Mouse (Mus musculus) midbrain, postnatal 0 days (tissue): ENCODE data around the gene Fbp1. TPM values are rescaled to one million over a fixed set of nuclear protein-coding genes. Genes with fewer than 3 reads are reported as not detected.
A peak's percentile ranks its signal among the peaks of the same experiment; 100 is the strongest.
"Not testable (repeated sequence)": the region's sequence is repeated elsewhere in the genome, so short reads cannot be mapped to it uniquely, and the experiment has no call there.

ENCODE experiments used
- ATAC-seq: fragments of 200-750 bp; cut with Nextera tagmentation; 2 replicates; pipeline ENCODE4 v1.8.0; 2017; ENCODE audit warnings: moderate number of reproducible peaks, mild to moderate bottlenecking, moderate TSS enrichment, moderate library complexity; ENCODE audit not compliant: low FRiP score
- DNase-seq: peaks from one replicate; pipeline ENCODE4 v3.0.0-alpha.2; 2015; ENCODE audit warnings: low spot score
- H3K27ac ChIP-seq: fragments of 300-500 bp; sonication (generic); 2 replicates; pipeline ENCODE4 v1.5.1; 2014; ENCODE audit warnings: low read depth, mild to moderate bottlenecking, low read length, mixed read lengths
- H3K27me3 ChIP-seq: fragments of 300-500 bp; sonication (generic); 2 replicates; pipeline ENCODE4 v1.6.1; 2014; ENCODE audit warnings: low read length, control low read depth, mixed read lengths; ENCODE audit not compliant: insufficient read depth
- H3K36me3 ChIP-seq: fragments of 300-500 bp; sonication (generic); 2 replicates; pipeline ENCODE4 v1.6.1; 2014; ENCODE audit warnings: low read length, control low read depth, mixed read lengths; ENCODE audit not compliant: insufficient read depth
- H3K4me1 ChIP-seq: fragments of 300-500 bp; sonication (generic); 2 replicates; pipeline ENCODE4 v1.6.1; 2014; ENCODE audit warnings: mild to moderate bottlenecking, control low read depth, antibody characterized with exemption, low read length, mixed read lengths; ENCODE audit not compliant: insufficient read depth
- H3K4me2 ChIP-seq: fragments of 300-500 bp; sonication (generic); 2 replicates; pipeline ENCODE4 v1.6.1; 2014; ENCODE audit warnings: low read depth, mild to moderate bottlenecking, low read length, mixed read lengths; ENCODE audit not compliant: poor library complexity, severe bottlenecking
- H3K4me3 ChIP-seq: fragments of 300-500 bp; sonication (generic); 2 replicates; pipeline ENCODE4 v1.5.1; 2014; ENCODE audit warnings: low read depth, mild to moderate bottlenecking, low read length, moderate library complexity
- H3K9ac ChIP-seq: fragments of 300-500 bp; sonication (generic); replicated peaks from 2 replicates; pipeline ENCODE4 v1.6.1; 2014; ENCODE audit warnings: mild to moderate bottlenecking, low read length, moderate library complexity, mixed read lengths; ENCODE audit not compliant: poor library complexity, severe bottlenecking
- H3K9me3 ChIP-seq: fragments of 300-500 bp; sonication (generic); 2 replicates; pipeline ENCODE4 v1.6.1; 2016; ENCODE audit warnings: low read length, control low read depth
- CTCF ChIP-seq: IDR thresholded peaks from 2 replicates; pipeline ENCODE4 v1.5.1; 2016; ENCODE audit warnings: antibody characterized with exemption, mild to moderate bottlenecking
- WGBS: fragments of 180-500 bp; shearing (Covaris S2); extraction: QIAGEN DNeasy Blood & Tissue Kit; methylation state at CpG from one replicate; pipeline ENCODE4 v1.1.7; 2014; 5-methylcytosine and 5-hydroxymethylcytosine counted together
- polyA plus RNA-seq: library from polyadenylated mRNA; unstranded; fragments of >200 nt; fragmentation: Nextera tagmentation; extraction: Ambion mirVana; gene quantifications from 2 replicates; pipeline ENCODE4 v1.2.1, GENCODE M21; 2015
- total RNA-seq: library from RNA; depleted of rRNA; stranded (reverse); fragments of >200 nt; gene quantifications from 2 replicates; pipeline ENCODE4 v1.2.3, GENCODE M21; 2014; rRNA removed

The Fbp1 gene
- total RNA-seq (not detected in 2 replicates), polyA plus RNA-seq (0.27 and 0.44 TPM in 2 replicates)

DNA sequence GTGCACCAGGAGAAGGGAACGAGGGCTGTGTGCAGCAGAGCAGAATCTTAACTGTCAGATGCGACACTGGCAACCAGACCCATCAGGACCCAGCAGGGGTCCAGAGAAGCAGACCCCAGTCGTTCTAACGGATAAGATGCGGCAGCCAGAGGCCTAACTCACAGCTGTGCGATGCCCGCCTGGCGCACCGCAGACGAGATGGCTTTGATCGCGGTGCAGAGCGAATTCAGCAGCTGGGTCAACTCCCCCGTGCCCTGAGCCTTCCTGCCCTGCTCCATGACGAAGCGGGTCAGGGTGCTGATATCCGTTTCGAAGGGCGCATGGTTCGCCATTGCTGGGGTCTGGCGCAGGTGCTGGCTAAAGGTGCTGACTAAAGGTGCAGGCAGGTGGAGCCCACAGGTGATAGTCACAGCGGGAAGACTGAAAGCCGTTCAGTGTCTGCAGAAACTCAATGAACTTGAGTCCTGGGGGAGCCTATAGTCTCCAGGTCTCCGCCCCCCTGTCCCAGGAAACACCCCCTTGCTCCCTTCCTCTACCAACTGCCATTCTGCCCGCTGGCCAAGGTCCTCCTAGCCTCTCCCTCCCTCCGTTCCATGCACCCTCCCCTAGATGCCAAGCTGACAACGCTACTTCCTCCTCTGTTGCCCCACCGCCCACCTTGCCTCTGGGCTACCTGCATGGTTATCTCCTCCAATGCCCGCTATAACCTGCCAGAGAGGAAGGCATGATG, at the start of gene Fbp1:
Fbp1 (minus strand) TSS at position 571 of the 730 bp plus-strand sequence.
- no peaks in the 10 kb centered on the region for H3K4me1 ChIP-seq
- DNase-seq = peak; percentile 14
- peak within 1 kb of the TSS; percentile 37 for H3K4me3 ChIP-seq
- H3K9me3 ChIP-seq = no peaks in the 10 kb centered on the region
- no peak within 1 kb of the TSS for H3K27ac ChIP-seq
- peak within 1 kb of the TSS; percentile 62 for H3K4me2 ChIP-seq
- H3K9ac ChIP-seq = peak within 1 kb of the TSS; percentile 59
- TF ChIP-seq CTCF = no peak
- H3K36me3 ChIP-seq = no peaks in the 10 kb centered on the region
- peaks cover 11% of the 10 kb centered on the region for H3K27me3 ChIP-seq
- WGBS = 4% methylated on average over 29 of the region's 29 CpGs
- peak; percentile 59 for ATAC-seq

DNA sequence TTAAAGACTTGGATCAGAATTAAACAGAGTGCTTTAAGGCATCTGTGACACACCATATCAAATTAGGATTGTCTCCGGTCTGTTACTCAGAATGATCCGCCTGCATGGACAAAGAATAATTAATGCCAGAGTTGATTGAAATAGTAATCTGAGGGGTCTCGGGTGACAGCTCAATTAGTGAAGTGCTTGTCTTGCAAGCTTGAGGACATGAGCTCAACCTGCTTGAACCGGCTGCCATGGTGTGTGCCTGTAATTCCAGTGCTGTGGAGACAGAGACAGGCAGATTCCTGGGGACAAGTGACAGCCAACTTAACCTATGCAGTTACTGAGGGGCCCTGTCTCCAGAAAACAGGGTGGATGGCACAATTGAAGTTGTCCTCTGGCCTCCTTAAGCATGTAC, 44.4 kb upstream of the Fbp1 start:
- Histone ChIP-seq H3K27me3 (no peaks in the 10 kb centered on the region), H3K4me1 (no peaks in the 10 kb centered on the region), H3K9ac (no peak overlapping the region), H3K27ac (no peak overlapping the region), H3K9me3 (no peaks in the 10 kb centered on the region), H3K4me2 (no peak overlapping the region), H3K36me3 (no peaks in the 10 kb centered on the region), H3K4me3 (no peak overlapping the region)
- no peak for TF ChIP-seq CTCF
- ATAC-seq = no peak
- DNase-seq = no peak
- WGBS = 38% methylated on average over 4 of the region's 4 CpGs

DNA sequence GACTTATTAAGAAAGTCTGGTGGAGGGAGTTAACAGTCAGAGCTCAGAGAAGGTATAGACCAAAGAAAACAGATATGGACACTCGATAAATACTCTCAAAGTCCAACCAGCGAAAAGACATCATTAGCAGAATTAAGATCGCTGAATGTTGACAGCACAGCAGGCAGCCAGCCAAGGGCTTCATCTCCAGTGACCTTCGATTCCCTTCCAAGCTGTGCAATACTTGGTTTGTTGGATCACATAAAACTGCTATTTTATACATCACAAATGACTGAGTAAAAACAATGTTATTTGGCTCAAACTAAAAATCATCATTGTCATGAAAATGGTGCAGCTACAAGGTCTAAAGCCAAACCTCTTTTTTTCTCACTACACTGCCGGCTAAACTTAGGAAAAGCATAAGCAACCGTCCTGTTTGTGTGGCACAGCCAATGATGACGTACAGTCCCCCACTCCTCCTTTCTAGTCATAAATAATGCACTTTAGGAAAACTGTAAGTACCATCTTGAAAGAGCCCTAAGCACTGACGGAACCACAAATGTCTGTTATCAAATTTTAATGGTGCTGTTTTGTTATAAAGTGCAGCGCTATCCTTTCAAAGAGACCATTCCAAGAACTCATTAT, 41.8 kb upstream of the Fbp1 start:
- no peak overlapping the region for H3K9ac ChIP-seq
- no peaks in the 10 kb centered on the region for H3K27me3 ChIP-seq
- DNase-seq = peak; percentile 56
- H3K4me1 ChIP-seq = no peaks in the 10 kb centered on the region
- no peak for ATAC-seq
- no peak overlapping the region for H3K4me3 ChIP-seq
- no peak for TF ChIP-seq CTCF
- H3K36me3 ChIP-seq = no peaks in the 10 kb centered on the region
- H3K9me3 ChIP-seq = no peaks in the 10 kb centered on the region
- H3K4me2 ChIP-seq = no peak overlapping the region
- H3K27ac ChIP-seq = no peak overlapping the region
- 71% methylated on average over 9 of the region's 9 CpGs for WGBS

DNA sequence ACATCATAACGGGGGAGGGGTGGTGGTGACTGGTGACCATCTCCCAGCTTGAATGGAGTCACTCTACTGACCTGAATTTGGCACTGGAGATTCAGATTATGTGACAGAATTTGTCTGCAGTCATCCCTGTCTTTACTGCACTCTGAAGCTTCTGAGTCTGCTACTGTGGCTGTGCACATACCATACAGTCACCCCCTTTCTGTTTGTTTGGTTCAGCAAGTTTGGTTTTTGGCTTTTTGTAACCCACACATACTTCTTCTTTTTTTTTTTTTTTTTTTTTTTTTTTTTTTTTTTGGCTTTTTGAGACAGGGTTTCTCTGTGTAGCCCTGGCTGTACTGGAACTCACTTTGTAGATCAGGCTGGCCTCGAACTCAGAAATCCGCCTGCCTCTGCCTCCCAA, 41.1 kb upstream of the Fbp1 start:
- 91% methylated on average over 3 of the region's 3 CpGs for WGBS
- not testable (repeated sequence) for H3K36me3 ChIP-seq, H3K9ac ChIP-seq, H3K27ac ChIP-seq, H3K4me3 ChIP-seq, ATAC-seq, H3K27me3 ChIP-seq, DNase-seq, H3K9me3 ChIP-seq, H3K4me1 ChIP-seq, H3K4me2 ChIP-seq

DNA sequence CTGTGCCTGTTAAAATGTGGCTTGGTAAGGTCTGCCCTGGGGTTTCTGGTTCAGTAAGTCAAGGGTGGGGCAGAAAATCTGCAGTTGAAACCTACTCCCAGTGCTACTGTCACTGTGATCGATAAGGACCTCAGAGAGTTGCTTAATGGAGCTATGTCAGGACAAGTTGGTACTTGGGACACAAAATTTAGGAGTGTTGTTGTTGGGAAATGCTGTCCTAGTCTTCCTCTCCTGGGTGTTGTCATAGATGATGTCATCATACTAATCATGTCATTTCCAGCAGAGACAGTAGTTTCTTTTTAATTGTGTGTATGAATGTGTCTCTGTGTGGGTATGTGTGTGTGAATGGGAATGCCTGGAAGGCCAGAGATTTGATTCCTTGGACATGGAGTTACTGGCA, 39.4 kb upstream of the Fbp1 start:
- ATAC-seq = no peak
- Histone ChIP-seq H3K27me3 (no peaks in the 10 kb centered on the region), H3K27ac (no peak overlapping the region), H3K4me3 (no peak overlapping the region), H3K4me1 (no peaks in the 10 kb centered on the region), H3K4me2 (no peak overlapping the region), H3K9me3 (no peaks in the 10 kb centered on the region), H3K9ac (no peak overlapping the region), H3K36me3 (no peaks in the 10 kb centered on the region)
- no peak for TF ChIP-seq CTCF
- WGBS = 86% methylated on average over 1 of the region's 1 CpGs
- DNase-seq = no peak

DNA sequence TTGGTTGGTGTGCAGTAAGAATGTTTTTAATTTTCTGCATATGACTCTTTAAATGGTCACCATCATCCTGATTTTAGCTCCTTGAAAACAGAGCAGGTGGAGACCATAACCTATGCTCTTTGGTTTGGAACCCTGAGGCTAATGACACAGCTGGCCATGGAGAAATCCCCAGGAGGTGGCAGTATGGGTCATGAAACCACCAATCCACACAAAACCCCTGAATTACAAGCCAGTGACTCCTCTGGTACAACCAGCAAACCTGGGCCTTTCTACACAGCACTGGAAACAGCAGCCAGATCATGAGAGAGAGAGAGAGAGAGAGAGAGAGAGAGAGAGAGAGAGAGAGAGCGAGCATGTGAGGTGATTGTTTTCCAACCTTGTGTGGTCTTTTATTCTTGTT, 38.4 kb upstream of the Fbp1 start:
- Histone ChIP-seq H3K36me3 (no peaks in the 10 kb centered on the region), H3K27ac (no peak overlapping the region), H3K4me3 (no peak overlapping the region), H3K27me3 (no peaks in the 10 kb centered on the region), H3K4me2 (no peak overlapping the region), H3K9ac (no peak overlapping the region), H3K4me1 (no peaks in the 10 kb centered on the region), H3K9me3 (no peaks in the 10 kb centered on the region)
- 79% methylated on average over 1 of the region's 1 CpGs for whole genome bisulfite sequencing
- DNase-seq (peak; percentile 63), ATAC-seq (0 out of 2 replicates have a peak, but pooled peaks have one; percentile 28)
- TF ChIP-seq CTCF = peak; percentile 75
